Mouse (Mus musculus) adrenal gland, postnatal 4 days (tissue): ENCODE results near the gene Ndufs6. TPM values are rescaled to one million over a fixed set of nuclear protein-coding genes. Genes with fewer than 3 reads are reported as not detected.

Source experiments
- DNase-seq, 2 experiments: peaks; one replicate each; pipeline ENCODE4 v3.0.0; 2021 to 2022; ENCODE audit warnings: low spot score in 2 of 2, mixed read lengths in 2 of 2
- long read RNA-seq, 2 experiments: library from polyadenylated mRNA; stranded (forward); transcript quantifications; one replicate each; pipeline ENCODE4 v2.0.0; 2021
- total RNA-seq, 2 experiments: library from RNA; stranded (reverse); gene quantifications; 2 replicates each; pipeline ENCODE4 v1.2.3; 2021

Gene Ndufs6
- 100 to 1,000 TPM; 168 to 169 TPM for total RNA-seq
- long read RNA-seq, experiment 1, transcript Ndufs6-202 (4 exons, 534 nt) = minor isoform, 11 of 113 reads
- long read RNA-seq, experiment 1, transcript Ndufs6-201 (4 exons, 568 nt) = major isoform, 92 of 113 reads
- long read RNA-seq, experiment 1, partial matches to known transcripts = 7 of 113 reads
- long read RNA-seq, experiment 1, other reads (novel, unspliced or antisense) = 3 of 113 reads
- long read RNA-seq, experiment 2, transcript Ndufs6-202 (4 exons, 534 nt) = minor isoform, 5 of 80 reads
- long read RNA-seq, experiment 2, transcript Ndufs6-201 (4 exons, 568 nt) = major isoform, 60 of 80 reads
- long read RNA-seq, experiment 2, partial matches to known transcripts = 14 of 80 reads
- long read RNA-seq, experiment 2, other reads (novel, unspliced or antisense) = 0 of 80 reads

GRCm38 (mm10) chr13:73327827-73328698 lies at the start of gene Ndufs6, which contains the start of gene Mrpl36:
Ndufs6 (minus strand) TSS chr13:73328542.
Mrpl36 (plus strand) TSS chr13:73328513.
- DNase-seq = peak; percentile 80 to 82

GRCm38 (mm10) chr13:73377637-73378036 lies 49.3 kb upstream of the Ndufs6 start:
- no peak for DNase-seq

GRCm38 (mm10) chr13:73374612-73375011 lies 46.3 kb upstream of the Ndufs6 start:
- DNase-seq = no peak

DNA sequence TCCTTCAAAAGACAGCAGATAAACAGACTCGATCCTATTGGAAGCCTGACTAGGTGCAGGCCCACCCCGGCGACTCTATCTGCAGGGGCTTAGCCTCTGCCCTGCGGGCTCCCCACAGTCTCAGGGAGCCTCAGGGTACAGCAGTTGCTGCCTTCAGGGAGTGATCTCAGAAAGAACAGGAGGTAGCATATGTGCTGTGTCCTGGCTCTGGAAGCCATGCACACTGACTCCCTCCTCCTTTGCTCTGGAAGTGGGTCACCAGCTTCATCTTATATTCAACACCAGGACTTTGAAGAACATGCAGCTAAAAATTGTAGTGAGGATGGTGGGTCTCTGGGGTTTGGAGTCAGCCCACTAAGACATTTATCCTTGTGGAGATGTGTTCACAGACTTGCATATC lies 45.0 kb upstream of the Ndufs6 start:
- no peak for DNase-seq

DNA sequence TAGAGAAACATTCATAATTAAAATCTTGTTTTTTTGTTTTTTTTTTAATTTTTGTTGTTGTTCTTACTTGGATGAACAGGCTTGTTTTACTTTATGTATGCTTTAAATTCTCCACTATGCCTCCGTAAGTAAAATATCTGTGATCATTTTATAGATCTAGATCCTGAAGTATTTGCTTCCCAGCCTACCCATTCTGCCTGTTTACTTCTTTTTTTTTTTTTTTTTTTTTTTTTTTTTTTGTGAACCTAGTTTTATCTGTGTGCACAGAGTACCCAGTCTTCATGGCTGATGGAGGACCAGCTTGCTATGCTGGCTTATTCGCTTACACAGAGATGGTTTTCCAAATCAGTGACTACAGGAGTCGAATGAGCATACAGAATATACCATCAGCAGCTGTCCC lies 28.8 kb upstream of the Ndufs6 start:
- DNase-seq = no peak

DNA sequence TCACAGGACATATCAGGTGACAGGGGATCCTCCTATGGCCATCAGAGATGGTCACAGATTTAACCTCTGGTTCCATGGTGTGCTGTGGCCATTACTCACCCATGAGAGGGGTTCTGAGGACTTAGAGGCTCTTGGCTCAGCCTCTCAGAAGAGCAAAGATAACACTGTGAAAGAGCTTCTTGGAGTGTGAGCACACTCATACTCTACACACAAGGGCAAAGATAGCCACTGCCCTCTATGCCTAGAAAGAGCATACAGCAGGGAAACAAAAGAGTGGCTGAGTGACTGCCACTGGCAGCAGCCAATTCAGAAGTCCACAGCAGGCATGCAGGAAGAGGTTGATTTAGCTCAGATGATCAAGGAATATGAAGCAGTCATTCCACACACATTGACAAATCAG lies 24.1 kb upstream of the Ndufs6 start:
- no peak for DNase-seq

DNA sequence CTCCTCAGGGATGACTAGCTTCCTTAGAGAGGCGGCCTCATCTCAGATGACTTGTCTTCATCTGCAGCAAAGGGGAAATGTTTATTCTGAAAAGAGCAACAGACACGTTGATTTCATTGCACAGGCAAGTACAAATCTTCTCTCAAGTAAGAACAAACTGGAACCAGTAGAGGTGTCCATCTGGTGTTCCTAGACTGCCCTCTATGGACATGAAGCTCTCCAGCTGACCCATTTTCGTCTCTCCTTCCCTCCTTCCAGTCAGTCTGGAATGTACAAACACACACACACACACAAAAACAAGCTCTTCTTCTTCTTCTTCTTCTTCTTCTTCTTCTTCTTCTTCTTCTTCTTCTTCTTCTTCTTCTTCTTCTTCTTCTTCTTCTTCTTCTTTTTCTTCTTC lies 23.6 kb upstream of the Ndufs6 start:
- no peak for DNase-seq

DNA sequence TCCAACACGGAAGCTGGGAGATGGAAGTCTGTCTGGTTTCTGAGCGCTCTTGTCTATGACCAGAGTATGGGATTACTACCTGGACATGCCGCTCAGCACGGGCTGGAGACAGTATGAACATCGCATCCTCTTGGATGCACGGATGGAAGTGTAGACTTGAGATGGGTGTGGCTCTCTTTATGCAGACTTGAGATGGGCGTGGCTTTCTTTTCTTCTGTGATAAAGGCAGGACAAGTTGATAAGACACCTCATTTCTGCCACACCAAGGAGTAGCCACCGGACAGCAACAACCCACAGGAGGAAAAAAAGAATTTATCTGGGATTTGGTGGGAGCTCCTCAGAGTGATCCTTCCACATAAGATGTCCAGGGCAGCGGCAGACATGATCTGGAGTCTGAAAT lies 22.4 kb upstream of the Ndufs6 start:
- DNase-seq = no peak

DNA sequence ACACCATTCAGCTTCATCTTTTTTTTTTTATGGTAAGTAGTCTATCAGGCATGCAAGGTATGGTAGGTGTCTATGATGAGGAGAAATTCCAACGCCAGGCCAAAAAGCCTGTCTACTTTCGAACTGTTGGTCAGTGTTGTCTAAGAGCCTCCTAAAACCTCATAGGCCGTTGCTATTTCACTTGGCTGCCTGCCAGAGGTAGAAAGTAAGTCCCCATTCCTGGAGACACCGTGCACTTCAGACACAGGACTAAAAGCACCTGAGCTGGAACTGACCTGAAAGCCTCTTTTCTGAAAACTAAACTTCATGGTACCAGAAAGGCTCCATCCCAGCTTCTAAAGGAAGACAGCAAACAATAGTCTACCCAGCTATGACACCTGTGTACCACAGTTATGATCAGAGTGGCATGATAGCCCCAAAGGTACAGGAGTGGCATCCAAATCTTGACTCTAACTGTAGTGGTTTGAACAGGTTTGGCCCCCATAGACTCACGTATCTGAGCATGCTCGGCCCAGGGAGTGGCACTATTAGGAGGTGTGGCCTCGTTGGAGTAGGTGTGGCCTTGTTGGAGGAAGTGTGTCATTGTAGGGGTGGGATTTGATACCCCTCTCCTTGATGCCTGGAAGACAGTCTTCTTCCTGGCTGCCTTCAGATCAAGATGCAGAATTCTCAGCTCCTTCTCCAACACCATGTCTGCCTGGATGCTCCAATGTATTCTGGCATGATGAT lies 19.7 kb upstream of the Ndufs6 start:
- no peak for DNase-seq

DNA sequence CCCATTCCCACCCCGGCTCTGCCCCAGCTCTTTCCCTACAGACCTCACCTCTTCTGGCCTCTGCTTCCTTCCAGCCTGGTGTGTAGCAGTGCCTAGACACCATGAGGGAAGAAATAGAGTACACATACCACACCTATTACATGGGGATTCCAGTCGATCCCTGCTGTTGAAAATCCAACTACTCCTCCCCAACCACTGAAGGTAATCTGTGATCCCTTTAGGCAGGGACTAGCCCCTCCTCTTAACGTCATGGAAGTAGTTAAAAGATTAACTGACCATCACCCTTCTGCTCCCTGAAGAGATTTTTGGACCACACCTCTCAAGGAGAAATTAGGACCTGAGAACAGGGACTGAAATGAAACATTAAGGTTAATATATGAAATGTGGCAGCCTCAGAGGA lies 18.8 kb upstream of the Ndufs6 start:
- DNase-seq = no peak

DNA sequence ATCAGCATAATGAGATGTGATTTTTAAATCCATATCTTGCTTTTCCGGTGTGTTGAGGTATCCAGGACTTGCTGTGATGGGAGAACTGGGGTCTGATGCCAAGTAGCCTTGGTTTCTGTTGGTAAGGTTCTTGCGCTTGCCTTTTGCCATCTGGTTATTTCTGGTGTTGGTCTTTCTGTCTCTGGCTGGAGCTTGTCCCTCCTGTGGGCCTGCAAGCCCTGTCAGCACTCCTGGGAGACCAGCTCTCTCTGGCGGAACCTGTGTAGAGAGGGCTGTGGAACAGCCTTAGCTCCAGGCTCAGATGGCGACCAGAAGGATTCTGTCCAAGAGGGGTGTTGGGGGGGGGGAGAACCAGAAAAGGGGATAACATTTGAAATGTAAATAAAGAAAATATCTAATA lies 18.4 kb upstream of the Ndufs6 start:
- no peak for DNase-seq

DNA sequence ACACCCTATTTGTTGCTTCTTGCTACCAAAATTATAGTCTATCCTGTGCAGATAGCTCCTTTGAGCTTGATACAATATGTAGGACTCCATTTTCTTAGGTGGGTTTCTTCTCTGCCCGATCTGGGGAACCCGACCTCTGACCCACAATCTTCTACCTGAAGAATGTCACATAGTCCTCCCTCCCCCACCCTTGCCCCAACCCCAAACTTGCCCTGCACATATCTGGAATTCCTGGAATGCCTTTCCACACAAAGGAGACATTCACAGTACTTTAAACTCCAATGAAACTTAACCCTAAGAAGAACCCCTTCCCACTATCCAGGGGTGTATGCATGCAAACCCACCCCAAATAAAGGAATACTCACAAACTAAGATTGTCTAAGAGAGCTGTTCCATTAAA lies 17.8 kb upstream of the Ndufs6 start:
- DNase-seq = no peak

GRCm38 (mm10) chr13:73345102-73345890 lies 17.0 kb upstream of the Ndufs6 start:
- DNase-seq = no peak

DNA sequence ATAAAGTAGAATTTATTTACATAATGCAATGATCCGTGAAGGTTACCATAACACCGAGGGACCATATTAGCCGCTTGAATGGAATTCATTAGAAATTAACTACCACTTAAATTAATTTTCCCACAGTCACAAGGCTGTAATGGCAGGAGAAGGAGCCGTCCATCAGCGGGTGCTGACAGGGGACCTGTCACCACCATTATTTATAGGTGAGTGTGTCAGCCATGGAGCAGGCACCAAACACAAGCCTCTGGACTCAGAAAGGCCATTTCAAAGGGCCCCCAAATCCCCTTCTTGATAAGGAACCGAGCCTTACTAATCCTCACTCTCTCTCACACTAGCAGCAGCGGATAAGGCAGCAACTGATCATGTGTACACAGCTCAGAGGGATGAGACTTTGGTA lies 8.4 kb upstream of the Ndufs6 start:
- no peak for DNase-seq

DNA sequence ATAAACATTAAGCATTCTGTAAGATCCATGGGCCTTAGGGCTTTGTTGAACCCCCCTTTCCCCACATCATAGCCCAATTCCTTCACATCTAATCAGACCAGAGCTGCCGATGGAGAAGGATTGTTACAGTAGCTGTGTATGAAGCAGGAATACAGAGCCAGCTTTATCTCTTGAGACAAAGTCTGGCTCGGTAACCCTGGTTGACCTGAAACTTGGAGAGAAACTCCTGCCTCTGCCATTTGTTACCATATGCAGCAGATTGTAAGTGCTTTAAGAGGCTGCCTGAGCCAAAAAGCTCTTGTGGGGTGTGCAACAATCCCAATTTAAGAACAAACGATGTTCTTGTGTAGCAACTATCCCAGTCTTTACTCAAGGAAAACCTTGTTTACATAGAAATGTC lies 3.4 kb upstream of the Ndufs6 start:
- DNase-seq = no peak

GRCm38 (mm10) chr13:73330844-73331501 lies 2.6 kb upstream of the Ndufs6 start:
- peak; percentile 66 to 75 for DNase-seq

- no peak for DNase-seq
Measured at GRCm38 (mm10) chr13:73323406-73323805, 4.9 kb downstream of the Ndufs6 start.

- no peak for DNase-seq
Measured at GRCm38 (mm10) chr13:73322626-73323025, 5.7 kb downstream of the Ndufs6 start.

DNA sequence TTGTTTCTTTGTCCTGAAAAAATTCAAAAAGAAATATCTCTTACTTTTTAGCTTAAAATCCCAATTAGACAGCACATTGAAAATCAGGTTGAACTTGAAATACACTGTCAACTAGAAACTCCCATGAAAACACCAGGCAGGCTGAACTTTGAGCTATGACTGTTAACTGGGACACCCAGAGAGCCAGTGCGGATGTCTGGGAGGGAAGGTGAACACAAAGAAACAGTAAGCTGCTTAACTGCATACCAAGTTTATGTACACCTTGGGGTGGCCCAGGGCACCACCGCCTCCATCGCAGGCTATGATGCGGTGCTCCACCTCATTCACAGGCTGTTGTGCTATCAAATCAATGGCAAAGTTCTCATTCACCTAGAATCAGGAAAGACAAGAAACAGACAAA lies 8.3 kb downstream of the Ndufs6 start:
- no peak for DNase-seq
